ENCODE assay signal across 28 mouse cellular contexts in genomic region chr7:16111284-16112090, GRCm38 (mm10). TPM values are rescaled to one million over a fixed set of nuclear protein-coding genes. Genes with fewer than 3 reads are reported as not detected.
A peak's percentile ranks its signal among the peaks of the same experiment; 100 is the strongest.
DNase-seq lines count a peak whose midpoint lies in the region; ATAC-seq lines count a peak whose summit lies in the region.
"Had no signal": no experiment of that assay in that cellular context is flagged by ENCODE, and none has a peak within 500 bp of the region (broad histone marks: within the 10 kb centered on the region; RNA-seq: fewer than 3 reads in every experiment).

No protein-coding gene starts in this region.

- no peak overlapping the region for H3K4me2 ChIP-seq in neural tube, embryonic 13.5 days
- H3K4me2 ChIP-seq in kidney, embryonic 14.5 days (replicated peaks; ENCODE audit: low read depth, low read length), result no peak overlapping the region
- H3K4me2 ChIP-seq: embryonic facial prominence, embryonic 12.5 days; intestine, embryonic 15.5 days; liver, embryonic 12.5 days; midbrain, embryonic 11.5 days; stomach, embryonic 15.5 days had no signal

- H3K9ac ChIP-seq in neural tube, embryonic 13.5 days, result peak overlapping the region; percentile 41
- H3K9ac ChIP-seq in kidney, embryonic 14.5 days (ENCODE audit: low read depth, low read length), result no peak overlapping the region
- H3K9ac ChIP-seq: embryonic facial prominence, embryonic 12.5 days; intestine, embryonic 15.5 days; liver, embryonic 12.5 days; liver, postnatal 0 days; stomach, embryonic 15.5 days had no signal

- H3K9me3 ChIP-seq in neural tube, embryonic 13.5 days, result no peaks in the 10 kb centered on the region
- no peaks in the 10 kb centered on the region for H3K9me3 ChIP-seq in kidney, embryonic 14.5 days (ENCODE audit: control insufficient read depth, low read length)
- H3K9me3 ChIP-seq: embryonic facial prominence, embryonic 12.5 days; intestine, embryonic 15.5 days; liver, embryonic 12.5 days; stomach, embryonic 15.5 days had no signal

- 88% methylated on average over 7 of the region's 7 CpGs for WGBS in neural tube, embryonic 13.5 days
- WGBS in kidney, embryonic 14.5 days, result 92% methylated on average over 7 of the region's 7 CpGs

- H3K4me1 ChIP-seq in neural tube, embryonic 13.5 days (replicated peaks), result peaks cover 10% of the 10 kb centered on the region
- H3K4me1 ChIP-seq in kidney, embryonic 14.5 days (ENCODE audit: control insufficient read depth, insufficient read depth, low read length), result no peaks in the 10 kb centered on the region
- H3K4me1 ChIP-seq: embryonic facial prominence, embryonic 12.5 days; intestine, embryonic 15.5 days; stomach, embryonic 15.5 days had no signal

- peak; percentile 14 for DNase-seq in layer of hippocampus, adult 11-12 months (ENCODE audit: low spot score)
- no peak for DNase-seq in layer of hippocampus, adult 9-11 months
- no peak for DNase-seq in neural tube, embryonic 10.5 days (ENCODE audit: extremely low spot score, low spot score)
- DNase-seq in brain, adult 2 months (ENCODE audit: low read depth, low spot score), result peak; percentile 69
- DNase-seq: adrenal gland, postnatal 14 days; B cell, adult 2 months; cerebellum, adult 9-10 months; cerebellum, postnatal 36 days; embryo, embryonic 11 days; heart, postnatal 14 days; kidney, adult 2 months; kidney, postnatal 4 days; left cerebral cortex, postnatal 4 days; liver, postnatal 0 days; lung, postnatal 36 days had no signal

- H3K4me3 ChIP-seq in neural tube, embryonic 13.5 days, result no peak overlapping the region
- H3K4me3 ChIP-seq in kidney, embryonic 14.5 days (ENCODE audit: low read length), result no peak overlapping the region
- H3K4me3 ChIP-seq: embryonic facial prominence, embryonic 12.5 days; intestine, embryonic 15.5 days; liver, embryonic 12.5 days; stomach, embryonic 15.5 days had no signal

- peak overlapping the region; percentile 56 for H3K27ac ChIP-seq in neural tube, embryonic 13.5 days (replicated peaks)
- no peak overlapping the region for H3K27ac ChIP-seq in kidney, embryonic 14.5 days (ENCODE audit: low read depth, low read length)
- H3K27ac ChIP-seq: embryonic facial prominence, embryonic 12.5 days; hindbrain, postnatal 0 days; intestine, embryonic 15.5 days; kidney, postnatal 0 days; liver, embryonic 12.5 days; stomach, embryonic 15.5 days had no signal

- peaks cover 95% of the 10 kb centered on the region for H3K36me3 ChIP-seq in neural tube, embryonic 13.5 days
- peaks cover 85% of the 10 kb centered on the region for H3K36me3 ChIP-seq in kidney, embryonic 14.5 days (ENCODE audit: control insufficient read depth, insufficient read depth, low read length)

- no peaks in the 10 kb centered on the region for H3K27me3 ChIP-seq in neural tube, embryonic 13.5 days
- H3K27me3 ChIP-seq in kidney, embryonic 14.5 days (ENCODE audit: control insufficient read depth, insufficient read depth, low read length), result no peaks in the 10 kb centered on the region
- H3K27me3 ChIP-seq: embryonic facial prominence, embryonic 12.5 days; intestine, embryonic 15.5 days; liver, embryonic 12.5 days; Patski; stomach, embryonic 15.5 days had no signal

- no peak for ATAC-seq in neural tube, embryonic 13.5 days (ENCODE audit: low read depth)
- no peak for ATAC-seq in kidney, embryonic 14.5 days (ENCODE audit: low FRiP score, low TSS enrichment)
- ATAC-seq: forebrain, embryonic 14.5 days; hindbrain, postnatal 0 days; intestine, embryonic 15.5 days; liver, embryonic 12.5 days; liver, postnatal 0 days; Patski had no signal

RNA-seq across cellular contexts. Expression of gene Kptn, which starts 8.2 kb away (rescaled TPM):
- polyA plus RNA-seq in neural tube, embryonic 13.5 days (2015; fragmentation: Nextera tagmentation; extraction: Ambion mirVana), result 37.9 and 41.4 TPM in 2 replicates
- polyA plus RNA-seq in kidney, embryonic 14.5 days (2014; fragmentation: Nextera tagmentation; extraction: Ambion mirVana), result 25.1 and 29.2 TPM in 2 replicates

RNA-seq across cellular contexts. Expression of gene Napa, which starts 13.2 kb away (rescaled TPM):
- 235 and 247 TPM in 2 replicates for polyA plus RNA-seq in neural tube, embryonic 13.5 days (2015; fragmentation: Nextera tagmentation; extraction: Ambion mirVana)
- 179 and 188 TPM in 2 replicates for polyA plus RNA-seq in kidney, embryonic 14.5 days (2014; fragmentation: Nextera tagmentation; extraction: Ambion mirVana)

RNA-seq across cellular contexts. Expression of gene Slc8a2, which starts 18.1 kb away (rescaled TPM):
- 1.1 and 1.4 TPM in 2 replicates for polyA plus RNA-seq in neural tube, embryonic 13.5 days (2015; fragmentation: Nextera tagmentation; extraction: Ambion mirVana)
- polyA plus RNA-seq in kidney, embryonic 14.5 days (2014; fragmentation: Nextera tagmentation; extraction: Ambion mirVana), result 0.21 and 0.24 TPM in 2 replicates
- polyA plus RNA-seq: liver, embryonic 12.5 days; liver, postnatal 0 days had no signal

RNA-seq across cellular contexts. Expression of gene Zfp541, which starts 49.9 kb away (rescaled TPM):
- polyA plus RNA-seq in neural tube, embryonic 13.5 days (2015; fragmentation: Nextera tagmentation; extraction: Ambion mirVana), result 0.04 and 0.10 TPM in 2 replicates
- 0.04 and 0.07 TPM in 2 replicates for polyA plus RNA-seq in kidney, embryonic 14.5 days (2014; fragmentation: Nextera tagmentation; extraction: Ambion mirVana)
- polyA plus RNA-seq: forebrain, embryonic 14.5 days; heart, embryonic 14.5 days; hindbrain, embryonic 11.5 days; kidney, adult 2 months; liver, embryonic 12.5 days; liver, postnatal 0 days; midbrain, embryonic 11.5 days had no signal

Comparison
In these comparisons a context has a peak if more than half of its experiments do, and no peak if none do; other contexts are left out.
1. DNase-seq: peak in layer of hippocampus, adult 11-12 months (single experiment) and brain, adult 2 months (single experiment); none in layer of hippocampus, adult 9-11 months (single experiment) and neural tube, embryonic 10.5 days (single experiment).